Mouse (Mus musculus): ENCODE measurements around the gene Setx. TPM values are rescaled to one million over a fixed set of nuclear protein-coding genes. Genes with fewer than 3 reads are reported as not detected.

The Setx gene
- total and polyA plus RNA-seq, 3 experiments, result 13.1 to 23.8 (median 22.5) TPM

GRCm38 (mm10) chr2:29190392-29190791 is 66.4 kb downstream of the Setx start:
- H3K27ac ChIP-seq (ENCODE audit: control insufficient read depth, low read depth, low read length), result no peak overlapping the region
- H3K27me3 ChIP-seq (ENCODE audit: control insufficient read depth in 1 of 2, insufficient read depth in 2 of 2, low read length in 2 of 2), result no peaks in the 10 kb centered on the region

GRCm38 (mm10) chr2:29191216-29192215 is 67.5 kb downstream of the Setx start:
- Histone ChIP-seq H3K9ac (ENCODE audit: control insufficient read depth, low read depth, low read length, poor library complexity, severe bottlenecking) (no peak overlapping the region), H3K27me3 (ENCODE audit: control insufficient read depth in 1 of 2, insufficient read depth in 2 of 2, low read length in 2 of 2) (no peaks in the 10 kb centered on the region), H3K4me1 (ENCODE audit: control insufficient read depth in 1 of 2, insufficient read depth in 2 of 2, low read length in 2 of 2) (no peaks in the 10 kb centered on the region), H3K79me2 (ENCODE audit: control insufficient read depth, insufficient read depth, low read length, poor library complexity) (no peaks in the 10 kb centered on the region), H3K36me3 (ENCODE audit: control insufficient read depth in 1 of 2, insufficient read depth in 2 of 2, low read length in 2 of 2) (no peaks in the 10 kb centered on the region), H3K9me3 (replicated peaks; ENCODE audit: insufficient read depth, low read length) (no peaks in the 10 kb centered on the region), H3K27ac (ENCODE audit: control insufficient read depth, low read depth, low read length) (no peak overlapping the region), H3K4me3 (ENCODE audit: control insufficient read depth in 1 of 2, insufficient read depth in 1 of 2, low read depth in 2 of 2, low read length in 2 of 2) (no peak overlapping the region)
- no peak for DNase-seq (ENCODE audit: low read depth, low spot score)
- TF ChIP-seq E2F4 (IDR thresholded peaks at IDR 0.05; ENCODE audit: borderline replicate concordance, low read depth, low read length), result no peak
- TF ChIP-seq MEF2A (IDR thresholded peaks at IDR 0.05; ENCODE audit: extremely low read depth, insufficient replicate concordance, low read depth, low read length, poor library complexity, severe bottlenecking), result no peak
- TF ChIP-seq NRF1 (IDR thresholded peaks at IDR 0.05; ENCODE audit: insufficient read depth, low read depth, low read length, poor library complexity, severe bottlenecking), result no peak
- no peak for TF ChIP-seq MAX (IDR thresholded peaks at IDR 0.05; ENCODE audit: low read length)
- TF ChIP-seq TCF12 (IDR thresholded peaks at IDR 0.05; ENCODE audit: low read depth, low read length), result no peak
- no peak for TF ChIP-seq POLR2A (IDR thresholded peaks at IDR 0.05; ENCODE audit: control insufficient read depth in 1 of 2, insufficient read depth in 1 of 2, low read depth in 1 of 2, low read length in 2 of 2, poor library complexity in 1 of 2)
- no peak for TF ChIP-seq ETS1 (IDR thresholded peaks at IDR 0.05; ENCODE audit: low read depth, low read length)
- TF ChIP-seq HCFC1 (IDR thresholded peaks at IDR 0.05; ENCODE audit: low read depth, low read length), result no peak
- no peak for TF ChIP-seq ZKSCAN1 (IDR thresholded peaks at IDR 0.05; ENCODE audit: low read depth, low read length)
- no peak for TF ChIP-seq GATA1 (IDR thresholded peaks at IDR 0.05; ENCODE audit: low read depth, low read length)
- no peak for TF ChIP-seq ZNF384 (IDR thresholded peaks at IDR 0.05; ENCODE audit: low read depth, low read length)
- no peak for TF ChIP-seq RAD21 (IDR thresholded peaks at IDR 0.05; ENCODE audit: low read depth, low read length)
- no peak for TF ChIP-seq ZC3H11A (IDR thresholded peaks at IDR 0.05; ENCODE audit: low read depth, low read length)
- TF ChIP-seq MAZ (IDR thresholded peaks at IDR 0.05; ENCODE audit: low read depth, low read length), result no peak

More at GRCm38 (mm10) chr2:29190392-29190791, 66.4 kb downstream of the Setx start:
- Histone ChIP-seq H3K36me3 (ENCODE audit: control insufficient read depth in 1 of 2, insufficient read depth in 2 of 2, low read length in 2 of 2) (no peaks in the 10 kb centered on the region), H3K4me1 (ENCODE audit: control insufficient read depth in 1 of 2, insufficient read depth in 2 of 2, low read length in 2 of 2) (no peaks in the 10 kb centered on the region), H3K9ac (ENCODE audit: control insufficient read depth, low read depth, low read length, poor library complexity, severe bottlenecking) (no peak overlapping the region), H3K4me3 (ENCODE audit: control insufficient read depth in 1 of 2, insufficient read depth in 1 of 2, low read depth in 2 of 2, low read length in 2 of 2) (no peak overlapping the region), H3K9me3 (replicated peaks; ENCODE audit: insufficient read depth, low read length) (no peaks in the 10 kb centered on the region), H3K79me2 (ENCODE audit: control insufficient read depth, insufficient read depth, low read length, poor library complexity) (no peaks in the 10 kb centered on the region)
- no peak for TF ChIP-seq MAZ (IDR thresholded peaks at IDR 0.05; ENCODE audit: low read depth, low read length)
- no peak for TF ChIP-seq MYB (IDR thresholded peaks at IDR 0.05; ENCODE audit: low read depth, low read length)
- no peak for TF ChIP-seq BHLHE40 (IDR thresholded peaks at IDR 0.05; ENCODE audit: borderline replicate concordance, low read depth, low read length)
- TF ChIP-seq MAX (IDR thresholded peaks at IDR 0.05; ENCODE audit: low read length), result no peak
- TF ChIP-seq TBP (IDR thresholded peaks at IDR 0.05; ENCODE audit: low read depth, low read length), result no peak
- TF ChIP-seq MYC (IDR thresholded peaks at IDR 0.05; ENCODE audit: low read depth, low read length), result no peak
- no peak for TF ChIP-seq SMC3 (IDR thresholded peaks at IDR 0.05; ENCODE audit: low read depth, low read length)
- no peak for TF ChIP-seq TAL1 (IDR thresholded peaks at IDR 0.05; ENCODE audit: low read length)
- no peak for TF ChIP-seq ZKSCAN1 (IDR thresholded peaks at IDR 0.05; ENCODE audit: low read depth, low read length)
- no peak for TF ChIP-seq CTCF (IDR thresholded peaks at IDR 0.05 in 2 of 3, conservative IDR thresholded peaks at IDR 0.05 in 1 of 3; ENCODE audit: control insufficient read depth in 1 of 3, insufficient read depth in 1 of 3, low read depth in 2 of 3, low read length in 3 of 3, poor library complexity in 1 of 3, severe bottlenecking in 1 of 3)
- TF ChIP-seq ZC3H11A (IDR thresholded peaks at IDR 0.05; ENCODE audit: low read depth, low read length), result no peak
- TF ChIP-seq ELF1 (IDR thresholded peaks at IDR 0.05; ENCODE audit: low read depth, low read length), result no peak
- no peak for TF ChIP-seq MXI1 (IDR thresholded peaks at IDR 0.05; ENCODE audit: low read depth, low read length)
- TF ChIP-seq SIN3A (IDR thresholded peaks at IDR 0.05; ENCODE audit: low read length), result no peak
- DNase-seq (ENCODE audit: low read depth, low spot score), result no peak
